Mouse (Mus musculus) effector memory CD4-positive, alpha-beta T cell, adult 7 months (primary cell): ENCODE results near the gene Tmem119. TPM values are rescaled to one million over a fixed set of nuclear protein-coding genes. Genes with fewer than 3 reads are reported as not detected.

Experiments used
- polyA plus RNA-seq: library from polyadenylated mRNA; unstranded; fragments of 100-300 nt; shearing (Covaris generic); gene quantifications from one replicate; pipeline ENCODE4 v1.2.1, GENCODE M21; 2017

Gene Tmem119
- not detected for polyA plus RNA-seq

DNA sequence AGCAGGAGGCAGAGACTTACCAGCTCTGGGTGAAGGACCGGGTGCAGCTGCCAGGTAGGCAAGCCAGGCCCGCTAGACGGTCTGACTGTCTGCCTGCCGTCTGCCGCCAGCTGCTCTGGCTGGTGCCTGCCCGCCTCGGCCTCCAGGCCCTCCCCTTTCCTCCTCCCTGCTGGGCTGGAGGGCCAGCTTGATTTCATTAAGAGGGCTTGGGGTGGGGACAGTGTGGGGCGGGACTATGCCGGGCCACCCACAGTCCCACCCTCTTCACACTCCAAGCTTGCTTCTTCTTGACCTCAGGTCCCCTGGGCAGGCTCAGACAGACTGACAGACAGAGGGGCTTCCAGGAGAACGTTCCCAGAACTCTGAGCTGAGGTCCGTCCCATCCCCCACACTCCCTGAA, at the start of gene Tmem119:
Gene Tmem119, minus strand, starts transcription at position 237 of the 400 bp plus-strand sequence.

GRCm38 (mm10) chr5:113832490-113832901, 32.2 kb upstream of the Tmem119 start, which contains the start of gene Selplg:
TSS of gene Selplg (minus strand) at chr5:113832644.

GRCm38 (mm10) chr5:113772450-113772895, 27.8 kb downstream of the Tmem119 start, which contains the start of the genes Sart3 and Iscu:
TSS of gene Sart3 (minus strand) at chr5:113772510.
TSS of gene Iscu (plus strand) at chr5:113772748.

Other genes starting within 250 kb of the Tmem119 start
- gene Cmklr1, start 150.1 kb downstream of the Tmem119 start, polyA plus RNA-seq, result not detected
- gene 1700069L16Rik, start 75.7 kb downstream of the Tmem119 start, polyA plus RNA-seq, result not detected
- 5.8 TPM for gene Ficd, start 64.7 kb downstream of the Tmem119 start, polyA plus RNA-seq
- 61.8 TPM for gene Sart3, start 28.0 kb downstream of the Tmem119 start, polyA plus RNA-seq
- gene Iscu, start 27.8 kb downstream of the Tmem119 start, polyA plus RNA-seq, result 113 TPM
- gene Selplg, start 32.1 kb upstream of the Tmem119 start, polyA plus RNA-seq, result 1,519 TPM
- 90.7 TPM for gene Coro1c, start 108.2 kb upstream of the Tmem119 start, polyA plus RNA-seq
- gene Ssh1, start 193.4 kb upstream of the Tmem119 start, polyA plus RNA-seq, result 31.2 TPM
- 1.1 TPM for gene Dao, start 203.2 kb upstream of the Tmem119 start, polyA plus RNA-seq